Mouse (Mus musculus) limb, embryonic 14.5 days (tissue): ENCODE results near the gene Bpifb6. TPM values are rescaled to one million over a fixed set of nuclear protein-coding genes. Genes with fewer than 3 reads are reported as not detected.

Experiments used
- ATAC-seq: fragments of 200-750 bp; cut with Nextera tagmentation; 2 replicates; pipeline ENCODE4 v1.8.0; 2017; ENCODE audit warnings: low read depth, moderate number of reproducible peaks, moderate TSS enrichment; ENCODE audit not compliant: low FRiP score
- DNase-seq: peaks from one replicate; pipeline ENCODE4 v3.0.0-alpha.2; 2015; ENCODE audit warnings: low spot score
- H3K27ac ChIP-seq: fragments of 300-500 bp; sonication (generic); replicated peaks from 2 replicates; pipeline ENCODE4 v1.5.1; 2014; ENCODE audit warnings: low read depth, mild to moderate bottlenecking, low read length, moderate library complexity, mixed read lengths
- H3K27me3 ChIP-seq: fragments of 300-500 bp; sonication (generic); 2 replicates; pipeline ENCODE4 v1.6.1; 2014; ENCODE audit warnings: low read length, mixed read lengths; ENCODE audit not compliant: control insufficient read depth, insufficient read depth
- H3K36me3 ChIP-seq: fragments of 300-500 bp; sonication (generic); 2 replicates; pipeline ENCODE4 v1.6.1; 2014; ENCODE audit warnings: mild to moderate bottlenecking, low read length, moderate library complexity, mixed read lengths; ENCODE audit not compliant: control insufficient read depth, insufficient read depth
- H3K4me1 ChIP-seq: fragments of 300-500 bp; sonication (generic); 2 replicates; pipeline ENCODE4 v1.6.1; 2014; ENCODE audit warnings: antibody characterized with exemption, low read length, mixed read lengths; ENCODE audit not compliant: control insufficient read depth, insufficient read depth
- H3K4me2 ChIP-seq: fragments of 300-500 bp; sonication (generic); replicated peaks from 2 replicates; pipeline ENCODE4 v1.6.1; 2014; ENCODE audit warnings: low read depth, mild to moderate bottlenecking, low read length, moderate library complexity; ENCODE audit not compliant: severe bottlenecking
- H3K4me3 ChIP-seq: fragments of 300-500 bp; sonication (generic); replicated peaks from 2 replicates; pipeline ENCODE4 v1.5.1; 2014; ENCODE audit warnings: low read length
- H3K9ac ChIP-seq: fragments of 300-500 bp; sonication (generic); 2 replicates; pipeline ENCODE4 v1.6.1; 2014; ENCODE audit warnings: mild to moderate bottlenecking, low read depth, low read length, moderate library complexity; ENCODE audit not compliant: severe bottlenecking
- H3K9me3 ChIP-seq: fragments of 300-500 bp; sonication (generic); 2 replicates; pipeline ENCODE4 v1.6.1; 2016; ENCODE audit warnings: low read length; ENCODE audit not compliant: control insufficient read depth
- POLR2A ChIP-seq: fragments of 200-500 bp; IDR thresholded peaks from 2 replicates; pipeline ENCODE4 v1.8.0; 2012; ENCODE audit warnings: inconsistent platforms, mild to moderate bottlenecking, moderate library complexity, borderline replicate concordance; ENCODE audit not compliant: insufficient read depth, insufficient read length; ENCODE audit errors: extremely low read depth
- WGBS: fragments of 180-500 bp; shearing (Covaris S2); extraction: QIAGEN DNeasy Blood & Tissue Kit; methylation state at CpG from one replicate; pipeline ENCODE4 v1.1.7; 2014; 5-methylcytosine and 5-hydroxymethylcytosine counted together
- polyA plus RNA-seq, 2 experiments: library from polyadenylated mRNA; depleted of rRNA in 1 of 2; stranded (reverse) in 1 of 2; unstranded in 1 of 2; fragments of >200 nt; fragmentation: Nextera tagmentation in 1 of 2; extraction: Ambion mirVana in 1 of 2; gene quantifications; 2 replicates each; pipeline versions ENCODE4 v1.2.1 to v1.2.3; 2012 to 2014

Bpifb6 gene
- polyA plus RNA-seq, 2 experiments = not detected

DNA sequence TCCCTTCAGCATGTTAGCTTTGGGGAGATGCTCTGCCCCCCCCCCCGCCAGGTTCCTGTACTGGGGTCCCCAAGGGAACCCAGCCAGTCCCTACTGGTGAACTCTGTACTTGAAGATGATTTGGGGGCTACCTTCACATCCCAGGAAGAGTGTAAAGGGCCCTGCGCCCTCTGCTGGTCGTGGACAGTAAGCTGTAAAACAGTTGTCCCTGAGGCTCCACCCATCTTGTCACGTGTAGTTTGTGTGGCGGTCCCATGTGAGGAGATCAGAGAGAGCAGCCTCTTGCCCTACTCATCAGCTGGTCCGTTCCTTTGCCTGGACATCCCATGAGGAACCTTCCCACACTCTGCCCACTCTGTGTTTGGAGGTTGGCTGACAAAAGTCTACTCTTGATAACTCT is 53.6 kb downstream of the Bpifb6 start:
- no peak overlapping the region for H3K4me2 ChIP-seq
- no peak overlapping the region for H3K4me3 ChIP-seq
- H3K27ac ChIP-seq = no peak overlapping the region
- no peaks in the 10 kb centered on the region for H3K9me3 ChIP-seq
- H3K4me1 ChIP-seq = no peaks in the 10 kb centered on the region
- no peak overlapping the region for H3K9ac ChIP-seq
- ATAC-seq (peak; percentile 44; the same call in 1 of the 2 replicates), DNase-seq (peak; percentile 43)
- TF ChIP-seq POLR2A = no peak
- 7% methylated on average over 6 of the region's 6 CpGs for WGBS
- no peaks in the 10 kb centered on the region for H3K27me3 ChIP-seq
- no peaks in the 10 kb centered on the region for H3K36me3 ChIP-seq

Other genes starting within 250 kb of the Bpifb6 start
- 0.06 and 0.10 TPM in 2 replicates for gene Dnmt3c, start 203.7 kb upstream of the Bpifb6 start, polyA plus RNA-seq (2012; rRNA removed)
- gene Dnmt3c, start 203.7 kb upstream of the Bpifb6 start, polyA plus RNA-seq (2014; fragmentation: Nextera tagmentation; extraction: Ambion mirVana) = 0.08 and 0.10 TPM in 2 replicates
- gene Mapre1, start 159.1 kb upstream of the Bpifb6 start, polyA plus RNA-seq (2012; rRNA removed) = 30.2 and 36.1 TPM in 2 replicates
- gene Mapre1, start 159.1 kb upstream of the Bpifb6 start, polyA plus RNA-seq (2014; fragmentation: Nextera tagmentation; extraction: Ambion mirVana) = 194 and 203 TPM in 2 replicates
- 0.11 and 0.19 TPM in 2 replicates for gene Efcab8, start 120.5 kb upstream of the Bpifb6 start, polyA plus RNA-seq (2012; rRNA removed)
- gene Efcab8, start 120.5 kb upstream of the Bpifb6 start, polyA plus RNA-seq (2014; fragmentation: Nextera tagmentation; extraction: Ambion mirVana) = 0.06 TPM in 1 of 2 replicates, not detected in the other
- gene Sun5, start 29.3 kb upstream of the Bpifb6 start, polyA plus RNA-seq (2012; rRNA removed) = not detected in 2 replicates
- not detected in 2 replicates for gene Sun5, start 29.3 kb upstream of the Bpifb6 start, polyA plus RNA-seq (2014; fragmentation: Nextera tagmentation; extraction: Ambion mirVana)
- gene Bpifb2, start 25.3 kb upstream of the Bpifb6 start, polyA plus RNA-seq (2012; rRNA removed) = 0.09 and 0.20 TPM in 2 replicates
- not detected in 2 replicates for gene Bpifb2, start 25.3 kb upstream of the Bpifb6 start, polyA plus RNA-seq (2014; fragmentation: Nextera tagmentation; extraction: Ambion mirVana)
- gene Bpifb3, start 17.8 kb downstream of the Bpifb6 start, polyA plus RNA-seq (2012; rRNA removed) = not detected in 2 replicates
- not detected in 2 replicates for gene Bpifb3, start 17.8 kb downstream of the Bpifb6 start, polyA plus RNA-seq (2014; fragmentation: Nextera tagmentation; extraction: Ambion mirVana)
- not detected in 2 replicates for gene Bpifb4, start 37.8 kb downstream of the Bpifb6 start, polyA plus RNA-seq (2012; rRNA removed)
- gene Bpifb4, start 37.8 kb downstream of the Bpifb6 start, polyA plus RNA-seq (2014; fragmentation: Nextera tagmentation; extraction: Ambion mirVana) = not detected in 2 replicates
- not detected in 2 replicates for gene Bpifa6, start 74.6 kb downstream of the Bpifb6 start, polyA plus RNA-seq (2012; rRNA removed)
- not detected in 2 replicates for gene Bpifa6, start 74.6 kb downstream of the Bpifb6 start, polyA plus RNA-seq (2014; fragmentation: Nextera tagmentation; extraction: Ambion mirVana)
- gene Bpifa2, start 107.9 kb downstream of the Bpifb6 start, polyA plus RNA-seq (2012; rRNA removed) = not detected in 2 replicates
- not detected in 2 replicates for gene Bpifa2, start 107.9 kb downstream of the Bpifb6 start, polyA plus RNA-seq (2014; fragmentation: Nextera tagmentation; extraction: Ambion mirVana)
- not detected in 2 replicates for gene Bpifa3, start 229.9 kb downstream of the Bpifb6 start, polyA plus RNA-seq (2012; rRNA removed)
- not detected in 2 replicates for gene Bpifa3, start 229.9 kb downstream of the Bpifb6 start, polyA plus RNA-seq (2014; fragmentation: Nextera tagmentation; extraction: Ambion mirVana)
- 0.09 TPM in 1 of 2 replicates, not detected in the other for gene Bpifa1, start 242.5 kb downstream of the Bpifb6 start, polyA plus RNA-seq (2012; rRNA removed)
- not detected in 2 replicates for gene Bpifa1, start 242.5 kb downstream of the Bpifb6 start, polyA plus RNA-seq (2014; fragmentation: Nextera tagmentation; extraction: Ambion mirVana)